Mouse (Mus musculus) erythroblast, embryonic 14.5 days (primary cell): ENCODE measurements around the gene Helz. TPM values are rescaled to one million over a fixed set of nuclear protein-coding genes. Genes with fewer than 3 reads are reported as not detected.

ENCODE experiments used
- H3K27me3 ChIP-seq: 2 replicates; pipeline ENCODE4 v1.6.1; 2012; ENCODE audit warnings: inconsistent platforms; ENCODE audit not compliant: control insufficient read depth
- H3K36me3 ChIP-seq: 2 replicates; pipeline ENCODE4 v1.6.1; 2012; ENCODE audit warnings: mild to moderate bottlenecking, inconsistent platforms; ENCODE audit not compliant: control insufficient read depth
- H3K4me1 ChIP-seq: 2 replicates; pipeline ENCODE4 v1.6.1; 2012; ENCODE audit warnings: inconsistent platforms; ENCODE audit not compliant: control insufficient read depth
- H3K4me3 ChIP-seq: replicated peaks from 2 replicates; pipeline ENCODE3; 2012; ENCODE audit warnings: moderate library complexity, mild to moderate bottlenecking, inconsistent platforms
- H3K9me3 ChIP-seq: 2 replicates; pipeline ENCODE4 v1.6.1; 2012; ENCODE audit warnings: low read length, inconsistent platforms, mixed read lengths; ENCODE audit not compliant: control insufficient read depth
- GATA1 ChIP-seq: IDR thresholded peaks from 2 replicates; pipeline ENCODE4 v1.6.1; 2012; ENCODE audit warnings: low read length, inconsistent platforms, mixed read lengths
- TAL1 ChIP-seq: IDR thresholded peaks from 3 replicates; pipeline ENCODE4 v1.6.1; 2012; ENCODE audit warnings: low read length, inconsistent platforms, mixed read lengths
- polyA plus RNA-seq: library from polyadenylated mRNA; stranded (reverse); fragments of >175 nt; gene quantifications from 2 replicates; pipeline ENCODE4 v1.2.3, GENCODE M21; 2012

Helz gene
- polyA plus RNA-seq, 1 experiment = 4.3 TPM

DNA sequence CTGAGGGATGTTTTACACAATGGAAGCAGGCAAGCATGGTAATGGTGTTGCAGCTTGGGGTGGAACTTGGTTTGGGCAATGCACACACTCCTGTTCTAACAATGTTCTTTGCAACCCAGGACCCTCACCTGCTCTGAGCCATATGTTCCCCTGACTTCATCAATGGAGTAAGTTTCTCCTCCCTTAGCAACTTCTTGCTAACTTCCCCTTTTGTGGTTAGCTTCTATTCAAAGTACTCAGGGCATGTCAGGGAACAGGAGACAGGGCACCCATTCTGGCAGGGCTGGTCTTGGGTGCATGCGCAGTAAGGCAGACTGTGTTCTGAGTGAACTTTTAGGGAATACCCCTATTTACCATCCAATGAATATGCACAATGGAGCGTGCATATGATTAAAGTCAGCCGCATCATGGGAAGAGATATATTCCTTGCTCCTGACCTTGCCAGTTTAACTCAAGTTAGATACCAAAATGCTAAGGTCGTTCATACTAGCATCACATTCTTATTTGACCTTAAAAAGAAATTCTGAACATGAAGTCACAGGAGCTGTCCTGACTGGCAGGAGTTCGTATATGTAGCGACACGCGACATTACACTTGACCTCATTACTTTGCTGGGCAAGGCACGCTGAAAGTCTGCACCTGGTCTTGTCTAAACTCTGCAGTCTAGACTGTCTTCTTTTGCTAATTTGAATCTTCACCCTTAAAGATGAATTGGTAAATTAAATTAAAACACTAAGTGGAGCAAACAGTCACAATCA is 172.7 kb downstream of the Helz start:
- no peak for TF ChIP-seq GATA1
- no peak for TF ChIP-seq TAL1
- H3K36me3 ChIP-seq = no peaks in the 10 kb centered on the region
- no peaks in the 10 kb centered on the region for H3K27me3 ChIP-seq
- H3K4me1 ChIP-seq = no peaks in the 10 kb centered on the region
- peaks cover 12% of the 10 kb centered on the region for H3K9me3 ChIP-seq
- H3K4me3 ChIP-seq = no peak overlapping the region

DNA sequence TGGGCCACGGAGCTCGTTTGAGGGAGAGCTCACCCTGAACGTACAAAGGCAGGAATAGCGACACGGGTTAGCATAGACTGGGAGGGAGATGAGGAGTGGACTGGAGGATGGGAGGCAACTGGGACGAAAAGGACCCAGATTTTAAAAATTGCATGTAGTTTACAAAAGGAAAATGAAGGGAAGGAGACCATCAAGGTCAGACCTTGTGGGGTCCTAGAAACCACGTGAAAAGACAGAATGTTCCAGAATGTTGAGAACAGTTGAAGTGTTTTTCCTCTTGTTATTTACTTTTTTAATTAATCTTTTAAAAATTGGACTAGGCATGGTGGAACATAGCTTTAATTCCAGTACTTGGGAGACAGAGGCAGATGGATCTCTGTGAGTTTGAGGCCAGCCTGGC is 173.3 kb downstream of the Helz start:
- Histone ChIP-seq H3K36me3 (no peaks in the 10 kb centered on the region), H3K27me3 (no peaks in the 10 kb centered on the region), H3K4me3 (no peak overlapping the region), H3K9me3 (peaks cover 12% of the 10 kb centered on the region), H3K4me1 (no peaks in the 10 kb centered on the region)
- TF ChIP-seq GATA1 (no peak), TAL1 (no peak)

DNA sequence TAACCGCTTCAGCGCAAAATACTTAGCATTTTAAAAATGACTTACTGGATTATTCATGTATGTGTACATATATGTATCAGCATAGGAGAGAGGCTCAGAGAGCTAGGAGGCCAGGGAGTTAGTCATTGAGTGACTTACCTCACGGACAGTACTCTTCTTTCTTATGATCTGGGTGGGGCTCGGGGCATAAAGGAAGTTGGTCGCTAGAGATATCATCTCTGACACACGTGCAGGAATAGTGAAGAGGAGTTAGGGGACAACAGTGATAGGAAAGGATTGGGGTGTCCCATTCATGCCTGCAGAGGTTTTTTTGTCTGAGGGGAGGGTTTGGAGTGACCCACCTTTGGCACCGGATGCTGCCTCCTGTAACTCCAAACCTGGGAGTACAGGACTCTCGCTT is 176.9 kb downstream of the Helz start:
- Histone ChIP-seq H3K36me3 (no peaks in the 10 kb centered on the region), H3K9me3 (peaks cover 4% of the 10 kb centered on the region), H3K4me3 (no peak overlapping the region), H3K4me1 (no peaks in the 10 kb centered on the region), H3K27me3 (no peaks in the 10 kb centered on the region)
- TF ChIP-seq TAL1 = no peak
- no peak for TF ChIP-seq GATA1

DNA sequence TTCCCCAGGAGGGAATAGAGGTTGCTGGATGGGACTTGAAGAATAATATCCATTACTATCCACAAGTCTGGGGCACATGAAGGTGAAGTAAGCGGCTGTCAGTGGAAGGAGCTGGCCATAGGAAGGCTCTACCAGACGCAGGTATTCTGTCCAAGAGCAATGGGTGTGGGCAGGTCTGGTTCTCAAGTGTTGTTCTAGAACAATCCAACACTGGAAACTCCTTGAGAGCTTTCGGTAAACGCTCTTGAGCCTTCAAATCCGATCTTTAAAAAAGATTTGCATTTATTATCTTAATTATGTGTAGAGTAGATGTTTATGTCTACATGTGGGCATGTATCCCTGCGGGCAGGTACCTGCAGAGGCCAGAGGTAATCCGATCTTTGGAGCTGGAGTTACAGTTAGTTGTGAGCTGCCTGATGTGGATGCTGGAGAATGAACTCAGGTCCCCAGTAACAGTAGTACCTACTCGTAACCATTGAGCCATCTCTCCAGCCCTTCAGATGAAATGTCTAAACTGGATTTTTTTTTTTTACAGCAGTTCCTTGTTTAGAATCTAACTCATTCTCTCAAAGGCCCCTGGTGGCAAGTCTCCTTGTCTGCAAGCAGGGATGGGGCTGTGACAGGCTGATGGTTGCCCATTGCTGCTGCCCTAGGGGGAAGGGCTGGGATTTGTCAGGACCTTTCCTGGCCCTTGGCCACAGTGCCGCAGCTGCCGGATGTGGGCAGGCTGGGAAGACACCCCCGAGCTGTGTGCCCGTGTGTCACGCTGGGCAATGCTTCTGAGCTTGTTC is 180.5 kb downstream of the Helz start:
- Histone ChIP-seq H3K4me1 (no peaks in the 10 kb centered on the region), H3K9me3 (no peaks in the 10 kb centered on the region), H3K4me3 (no peak overlapping the region), H3K27me3 (no peaks in the 10 kb centered on the region), H3K36me3 (no peaks in the 10 kb centered on the region)
- TF ChIP-seq TAL1 = no peak
- TF ChIP-seq GATA1 = no peak

DNA sequence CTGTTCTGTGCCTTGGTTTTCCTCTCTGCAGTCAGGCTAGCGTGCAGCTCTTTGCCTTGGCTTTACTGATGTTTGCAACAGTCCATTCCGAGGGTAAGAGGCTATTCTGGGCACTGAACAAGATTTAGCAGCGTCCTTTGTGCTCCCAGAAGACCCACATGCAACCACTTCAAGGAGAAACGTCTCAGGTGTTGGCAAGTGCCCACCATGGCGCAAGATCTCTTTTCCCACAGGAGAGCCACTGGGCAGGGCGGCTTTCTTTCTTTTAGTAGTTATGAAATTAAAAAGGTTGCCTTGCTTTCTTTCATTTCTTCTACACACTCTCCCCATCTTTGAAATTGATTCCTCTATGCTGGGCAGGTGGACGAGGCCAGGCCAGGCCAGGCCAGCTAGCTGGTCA is 181.4 kb downstream of the Helz start:
- Histone ChIP-seq H3K4me3 (no peak overlapping the region), H3K27me3 (no peaks in the 10 kb centered on the region), H3K36me3 (no peaks in the 10 kb centered on the region), H3K4me1 (no peaks in the 10 kb centered on the region), H3K9me3 (no peaks in the 10 kb centered on the region)
- no peak for TF ChIP-seq GATA1
- TF ChIP-seq TAL1 = no peak

DNA sequence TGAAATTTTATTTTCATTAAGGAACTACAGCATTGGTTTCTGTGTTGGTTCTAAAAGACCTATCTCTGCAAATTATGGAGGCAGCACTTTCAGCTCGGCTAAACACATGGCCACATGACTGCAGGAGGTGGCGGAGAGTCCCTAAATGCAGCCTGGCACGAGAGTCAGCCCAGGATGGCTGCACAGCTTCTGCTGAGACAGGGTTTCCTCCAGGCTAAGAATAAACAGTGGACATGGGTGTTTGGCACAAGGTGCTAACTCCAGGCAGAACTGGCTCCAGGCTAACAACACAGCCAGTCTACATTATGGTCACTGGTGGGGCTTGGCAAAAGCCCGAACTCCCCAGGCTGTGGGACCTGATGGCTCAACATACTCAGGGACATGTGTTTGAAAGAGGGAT is 183.2 kb downstream of the Helz start:
- Histone ChIP-seq H3K9me3 (no peaks in the 10 kb centered on the region), H3K4me3 (no peak overlapping the region), H3K4me1 (no peaks in the 10 kb centered on the region), H3K36me3 (no peaks in the 10 kb centered on the region), H3K27me3 (no peaks in the 10 kb centered on the region)
- TF ChIP-seq GATA1 (no peak), TAL1 (no peak)

DNA sequence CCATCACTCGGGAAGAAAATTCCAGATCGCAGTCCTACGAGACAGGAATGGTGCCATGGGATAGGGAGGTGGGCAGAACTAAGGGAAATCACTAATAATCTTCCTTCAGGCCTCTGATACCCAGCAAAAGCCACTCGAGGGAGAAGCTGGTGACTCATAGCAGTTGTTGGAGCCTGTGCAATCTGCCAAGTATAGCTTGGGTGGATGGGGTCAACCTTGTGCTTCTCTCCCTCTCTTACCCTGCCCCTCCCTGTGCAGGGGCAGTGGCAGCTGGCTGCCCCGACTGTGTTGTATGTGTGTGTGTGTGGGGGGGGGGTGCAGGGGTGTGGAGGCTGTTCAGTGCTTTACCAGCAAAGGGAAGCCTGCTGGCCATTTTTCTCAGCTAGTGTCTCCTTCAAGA is 183.8 kb downstream of the Helz start:
- no peaks in the 10 kb centered on the region for H3K27me3 ChIP-seq
- H3K9me3 ChIP-seq = no peaks in the 10 kb centered on the region
- no peak overlapping the region for H3K4me3 ChIP-seq
- H3K4me1 ChIP-seq = no peaks in the 10 kb centered on the region
- H3K36me3 ChIP-seq = no peaks in the 10 kb centered on the region
- TF ChIP-seq TAL1 (no peak), GATA1 (no peak)

DNA sequence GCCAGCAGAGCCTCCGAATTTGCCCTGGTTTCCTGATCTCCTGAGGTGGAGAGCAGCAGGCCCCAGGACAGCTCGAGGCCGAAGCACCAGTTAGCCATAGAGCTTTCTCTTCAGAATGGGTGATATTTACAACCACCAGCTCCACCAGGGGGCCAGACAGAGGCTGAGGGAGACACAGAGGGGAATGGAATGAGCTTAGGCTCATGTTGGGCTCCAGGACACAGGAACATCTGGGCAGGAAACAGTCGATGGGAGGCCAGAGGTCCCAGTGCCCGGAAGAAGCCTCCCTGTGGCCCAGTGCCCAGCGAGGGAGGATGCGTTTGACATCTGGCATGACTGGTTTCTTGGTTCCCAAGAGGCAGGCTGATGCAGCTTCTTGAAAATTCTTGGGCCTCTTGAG is 186.4 kb downstream of the Helz start:
- Histone ChIP-seq H3K27me3 (no peaks in the 10 kb centered on the region), H3K4me1 (no peaks in the 10 kb centered on the region), H3K4me3 (no peak overlapping the region), H3K36me3 (no peaks in the 10 kb centered on the region), H3K9me3 (no peaks in the 10 kb centered on the region)
- no peak for TF ChIP-seq TAL1
- no peak for TF ChIP-seq GATA1

DNA sequence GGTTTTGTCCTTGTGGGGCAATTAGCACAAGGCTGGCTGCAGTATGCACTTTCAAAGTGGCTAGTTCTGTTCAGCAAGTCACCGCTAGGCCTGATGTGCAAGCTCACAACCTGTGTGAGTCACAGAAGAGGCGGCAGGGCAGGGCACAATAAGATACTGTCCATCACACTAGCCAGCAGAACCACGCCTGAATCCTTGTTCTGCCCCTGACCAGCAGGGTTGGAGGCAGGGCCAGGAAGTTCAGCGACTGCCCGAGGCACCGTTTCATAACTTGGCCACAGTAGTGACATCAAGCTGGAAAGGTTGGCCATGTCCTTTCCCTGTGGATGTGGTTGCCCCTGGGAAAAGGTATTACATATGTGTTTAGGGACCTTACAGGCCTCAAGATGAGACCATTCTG is 190.2 kb downstream of the Helz start:
- no peak overlapping the region for H3K4me3 ChIP-seq
- TF ChIP-seq GATA1 = no peak
- no peak for TF ChIP-seq TAL1
- no peaks in the 10 kb centered on the region for H3K27me3 ChIP-seq
- no peaks in the 10 kb centered on the region for H3K36me3 ChIP-seq
- H3K4me1 ChIP-seq = no peaks in the 10 kb centered on the region
- no peaks in the 10 kb centered on the region for H3K9me3 ChIP-seq
